Mouse (Mus musculus) heart, adult 2 months (tissue): ENCODE results near the gene Ror2.

Source experiments
- CTCF ChIP-seq: fragments of 200-600 bp; IDR thresholded peaks from 2 replicates; pipeline ENCODE4 v1.8.1; 2022; ENCODE audit warnings: antibody characterized with exemption, mild to moderate bottlenecking, moderate library complexity
- EP300 ChIP-seq: fragments of 200-500 bp; IDR thresholded peaks from 2 replicates; pipeline ENCODE4 v1.6.1; 2011; ENCODE audit warnings: low read depth, low read length, control low read depth; ENCODE audit not compliant: insufficient read depth
- POLR2A ChIP-seq: fragments of 200-500 bp; IDR thresholded peaks from 2 replicates; pipeline ENCODE4 v1.6.1; 2011; ENCODE audit warnings: mild to moderate bottlenecking, low read depth, low read length, control low read depth; ENCODE audit not compliant: insufficient read depth

DNA sequence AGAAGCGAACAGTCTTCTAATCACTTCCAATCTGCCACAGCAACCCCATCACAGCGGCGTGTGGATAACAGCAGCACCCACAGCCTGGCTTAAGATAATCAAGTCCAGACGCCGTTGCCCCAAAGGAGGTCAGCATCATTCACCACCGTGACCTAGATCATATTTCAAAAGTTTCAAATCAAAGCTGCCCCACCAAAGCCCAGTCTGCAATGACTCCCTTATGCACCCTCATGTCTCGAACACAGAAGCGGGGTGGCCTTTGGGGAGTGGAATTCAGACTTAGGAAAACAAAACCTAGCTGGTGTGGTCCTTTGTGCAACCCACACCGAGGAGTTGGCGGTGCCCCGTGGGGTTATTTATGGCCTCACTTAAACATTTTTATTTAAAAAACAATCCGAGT, 35.0 kb upstream of the Ror2 start:
- TF ChIP-seq POLR2A (no peak), CTCF (no peak), EP300 (no peak)
